Mouse (Mus musculus): Measurements from ENCODE around the gene Pdilt. TPM values are rescaled to one million over a fixed set of nuclear protein-coding genes. Genes with fewer than 3 reads are reported as not detected.
A peak's percentile ranks its signal among the peaks of the same experiment; 100 is the strongest.
"Not testable (repeated sequence)": the region's sequence is repeated elsewhere in the genome, so short reads cannot be mapped to it uniquely, and the experiment has no call there.

Gene Pdilt
- not detected for total RNA-seq (2021)

DNA sequence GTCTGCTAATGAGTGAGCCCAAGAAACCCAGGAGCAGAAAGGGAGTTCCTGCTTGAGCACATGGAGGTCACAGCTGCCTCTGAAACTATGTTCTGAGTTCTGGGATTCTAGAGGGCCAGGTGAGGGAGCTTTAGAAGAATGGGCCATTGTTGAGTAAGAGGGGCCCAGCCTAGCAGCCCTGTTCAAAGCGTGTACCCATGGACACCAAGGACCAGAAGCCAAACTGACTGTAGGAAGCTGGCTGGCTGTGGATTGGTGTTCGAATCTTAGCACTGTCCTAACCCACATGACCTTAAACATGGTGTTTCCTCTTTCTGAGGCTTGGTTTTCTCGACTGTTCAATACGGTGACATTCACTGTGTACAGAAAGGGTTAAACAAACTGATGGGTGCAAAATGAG, at the start of gene Pdilt:
Gene Pdilt, minus strand, starts transcription at position 101 of the 400 bp plus-strand sequence.
- intact Hi-C loops (cut with DNase I), result no loop called here
- no peak for DNase-seq (ENCODE audit: low spot score in 2 of 2)

DNA sequence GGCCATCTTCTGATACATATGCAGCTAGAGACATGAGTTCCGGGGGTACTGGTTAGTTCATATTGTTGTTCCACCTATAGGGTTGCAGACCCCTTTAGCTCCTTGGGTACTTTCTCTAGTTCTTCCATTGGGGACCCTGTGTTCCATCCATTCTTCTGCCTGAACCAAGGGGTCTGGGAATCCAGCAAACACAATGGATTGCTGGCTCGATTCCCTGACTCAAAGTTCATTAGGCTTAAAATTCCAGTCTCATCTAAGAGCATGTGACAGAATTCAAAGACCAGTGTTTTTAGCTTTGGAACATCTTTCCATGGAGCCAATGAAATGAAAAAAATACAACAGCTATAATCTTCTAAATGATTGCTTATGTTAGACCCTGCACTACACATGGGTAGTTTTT, 39.2 kb upstream of the Pdilt start:
- DNase-seq (ENCODE audit: low spot score in 2 of 2); intact Hi-C loops (cut with DNase I): not testable (repeated sequence)

DNA sequence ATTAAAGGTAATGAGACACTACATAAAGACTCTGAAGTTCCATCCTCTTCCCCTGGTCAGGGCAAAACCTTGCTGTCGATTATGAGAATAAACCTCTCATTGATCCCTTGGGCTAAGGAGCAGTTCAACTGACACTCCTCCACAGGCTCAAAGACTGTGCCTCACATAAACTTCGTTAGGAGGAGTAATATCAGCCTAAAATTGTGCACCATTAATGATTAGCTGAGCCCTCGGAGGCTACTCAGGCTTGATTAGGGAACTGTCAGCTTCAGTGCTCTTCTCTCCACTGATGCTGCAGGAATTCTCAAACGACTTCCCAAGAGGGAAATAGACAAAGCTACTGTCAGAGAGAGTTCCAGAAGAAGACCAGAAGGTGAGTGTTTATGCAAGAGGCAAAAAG, 38.2 kb upstream of the Pdilt start:
- intact Hi-C loops (cut with DNase I), result no loop called here

DNA sequence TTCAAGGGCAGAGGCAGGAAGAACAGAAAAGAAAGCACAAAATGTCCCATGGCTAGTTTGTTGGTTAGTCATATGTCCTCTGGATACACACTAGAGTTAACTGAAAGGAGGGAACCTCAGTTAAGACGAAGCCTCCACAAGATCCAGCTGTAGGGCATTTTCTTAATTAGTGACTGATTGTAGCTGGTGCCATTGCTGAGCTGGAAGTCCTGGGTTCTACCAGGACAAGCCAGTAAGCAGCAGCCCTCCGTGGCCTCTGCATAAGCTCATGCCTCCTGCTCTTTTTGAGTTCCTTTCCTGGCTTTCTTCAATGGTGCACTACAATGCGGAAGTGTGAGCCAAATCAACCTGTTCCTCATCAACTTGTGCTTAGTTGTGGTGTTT, 37.2 kb upstream of the Pdilt start:
- DNase-seq (ENCODE audit: low spot score in 2 of 2), result no peak
- intact Hi-C loops (cut with DNase I), result no loop called here

More for the DNA sequence above, 38.2 kb upstream of the Pdilt start:
- DNase-seq (ENCODE audit: low spot score in 2 of 2), result no peak

DNA sequence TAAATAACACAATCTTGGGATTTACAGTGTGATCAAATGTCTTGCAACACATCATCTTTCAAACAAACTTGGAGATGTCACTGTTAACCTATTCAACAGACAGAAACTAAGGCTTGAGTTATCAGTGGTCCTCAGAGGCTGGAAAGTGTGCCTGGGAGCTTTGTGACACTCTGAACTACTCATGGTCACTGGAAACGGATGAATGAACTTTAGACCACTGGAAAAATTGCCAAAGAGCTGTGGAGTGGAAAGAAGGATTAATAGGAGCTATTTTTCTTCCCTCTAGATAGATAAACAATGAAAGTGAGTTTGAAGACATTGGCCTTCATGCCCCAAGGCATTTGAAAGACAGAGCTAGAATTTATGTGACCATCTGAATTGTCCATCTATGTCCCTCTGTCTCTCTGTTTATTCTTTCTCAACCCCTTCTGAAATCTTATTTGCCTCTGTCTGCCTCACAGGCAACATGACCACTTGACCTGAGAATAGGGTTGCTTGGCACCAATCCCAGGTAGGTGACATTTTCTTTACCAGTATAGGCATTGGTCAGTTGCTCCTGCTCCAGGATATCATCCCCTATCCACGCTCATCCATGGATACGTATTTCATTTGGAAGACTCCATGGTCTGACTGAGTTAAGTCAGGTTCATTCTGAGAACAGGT, 36.6 kb upstream of the Pdilt start:
- no peak for DNase-seq (ENCODE audit: low spot score in 2 of 2)
- intact Hi-C loops (cut with DNase I), result no loop called here

DNA sequence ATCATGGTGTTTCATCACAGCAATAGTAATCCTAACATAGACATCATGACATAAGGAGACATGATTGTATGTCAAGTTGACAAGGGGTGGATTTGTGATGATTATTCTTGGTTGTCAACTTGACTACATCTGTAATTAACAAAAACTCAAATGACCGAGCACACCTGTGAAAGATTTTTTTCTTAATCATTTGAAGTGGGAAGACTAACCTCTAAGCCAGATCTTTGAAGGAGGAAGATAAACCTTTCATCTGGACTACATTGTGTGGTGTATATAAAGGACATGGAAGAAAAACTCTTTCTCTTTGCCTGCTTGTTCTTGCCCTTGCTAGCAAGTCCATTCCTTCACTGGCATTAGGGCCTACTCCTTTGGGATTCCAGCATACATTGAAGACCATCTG, 30.8 kb upstream of the Pdilt start, which contains the start of gene Acsm2:
Gene Acsm2, plus strand, starts transcription at position 301 of the 400 bp plus-strand sequence.
- intact Hi-C loops (cut with DNase I), result no loop called here

DNA sequence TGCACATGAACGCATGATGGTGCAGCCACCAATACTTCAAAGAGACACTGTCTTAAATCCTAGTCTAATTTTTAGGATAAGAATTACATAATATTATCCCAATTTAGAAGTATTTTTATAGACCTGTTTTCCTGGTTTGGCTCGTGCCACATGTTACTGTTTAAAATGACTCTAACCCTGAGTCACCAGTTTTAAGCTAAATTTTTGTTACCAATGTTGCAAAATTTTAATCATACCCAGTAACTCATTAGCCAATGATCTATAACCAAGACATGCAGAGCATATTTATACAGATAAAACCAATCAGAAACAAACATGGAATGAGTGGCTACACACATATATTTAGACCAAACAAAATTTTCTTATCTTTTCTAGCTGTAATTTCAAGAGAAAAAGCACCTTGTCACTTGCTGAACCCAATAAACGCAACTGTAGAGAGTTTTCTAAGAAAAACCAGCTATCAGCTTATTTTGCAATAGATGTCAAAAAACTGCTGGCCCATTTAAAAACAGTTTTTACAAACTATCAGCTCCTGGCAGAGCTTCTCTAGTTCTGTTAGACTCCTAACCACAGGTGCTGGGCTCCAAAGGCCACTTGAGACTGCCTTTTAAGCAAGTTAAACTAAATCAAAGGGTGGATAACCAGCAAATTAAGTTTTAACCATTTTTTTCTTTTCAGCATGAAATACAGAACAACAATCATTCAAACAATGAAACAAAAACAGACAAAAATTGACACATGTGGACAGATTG, 27.4 kb upstream of the Pdilt start:
- no peak for DNase-seq (ENCODE audit: low spot score in 2 of 2)
- intact Hi-C loops (cut with DNase I), result no loop called here

More for the DNA sequence above, 30.8 kb upstream of the Pdilt start, which contains the start of gene Acsm2:
- DNase-seq (ENCODE audit: low spot score in 2 of 2), result no peak

DNA sequence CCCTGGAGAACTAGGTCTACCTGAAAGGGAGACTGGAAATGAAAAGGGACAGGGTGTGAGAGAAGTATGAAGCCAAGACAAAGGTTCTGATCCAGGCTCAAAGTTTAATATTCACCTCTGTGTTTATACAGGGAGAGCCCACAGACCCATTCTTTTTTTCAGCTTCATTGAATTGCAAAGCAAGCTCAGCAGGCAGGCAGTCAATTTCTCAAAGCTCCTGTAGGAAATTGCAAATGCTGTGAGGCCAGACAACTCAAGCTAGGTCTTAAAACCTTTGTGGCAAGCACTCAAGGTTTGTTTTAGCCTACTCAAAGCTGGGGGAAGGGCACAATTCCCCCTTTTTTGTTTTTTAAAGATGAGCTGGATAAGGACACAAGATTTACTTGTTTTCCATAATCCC, 22.3 kb upstream of the Pdilt start:
- DNase-seq (ENCODE audit: low spot score in 2 of 2), result no peak
- intact Hi-C loops (cut with DNase I), result no loop called here

DNA sequence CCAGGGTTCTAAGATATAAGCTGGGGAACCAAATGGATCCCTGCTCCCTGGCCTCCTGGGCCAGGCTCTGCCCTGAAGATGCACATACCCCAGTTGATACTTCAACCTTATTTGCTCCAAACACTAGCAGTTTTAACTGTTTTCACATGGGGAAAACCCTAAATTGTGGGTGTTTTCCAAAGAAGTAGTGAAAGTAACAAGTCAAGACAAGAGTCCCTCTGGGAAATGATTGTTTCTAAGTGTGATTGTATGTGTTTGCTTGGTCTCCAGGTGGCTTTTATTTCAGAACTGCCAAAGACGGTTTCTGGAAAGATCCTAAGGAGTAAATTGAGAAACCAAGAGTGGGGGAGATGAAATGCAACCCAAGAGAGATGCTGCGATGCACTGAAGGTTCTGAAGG, 19.2 kb upstream of the Pdilt start:
- no peak for DNase-seq (ENCODE audit: low spot score in 2 of 2)
- intact Hi-C loops (cut with DNase I), result no loop called here

DNA sequence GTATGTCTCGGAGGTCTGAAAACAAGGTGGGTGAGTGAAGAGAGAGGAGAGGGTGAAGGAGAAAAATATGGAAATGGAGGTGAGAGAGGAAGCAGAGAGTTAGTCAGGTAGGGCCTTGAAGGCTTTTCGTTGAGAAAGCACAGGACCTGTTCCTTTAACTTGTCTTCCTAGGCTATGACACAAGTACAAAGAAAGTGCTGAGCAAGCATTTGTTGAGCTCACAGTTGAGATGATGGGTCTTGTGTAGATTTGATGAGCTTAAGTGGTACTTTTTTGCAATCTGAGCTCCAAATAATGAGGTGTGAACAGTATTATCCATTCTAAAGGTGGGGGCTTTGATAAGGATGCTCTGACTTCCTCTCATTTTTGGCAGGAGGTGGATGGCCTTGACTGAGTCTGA, 11.1 kb upstream of the Pdilt start:
- intact Hi-C loops (cut with DNase I), result no loop called here
- no peak for DNase-seq (ENCODE audit: low spot score in 2 of 2)

DNA sequence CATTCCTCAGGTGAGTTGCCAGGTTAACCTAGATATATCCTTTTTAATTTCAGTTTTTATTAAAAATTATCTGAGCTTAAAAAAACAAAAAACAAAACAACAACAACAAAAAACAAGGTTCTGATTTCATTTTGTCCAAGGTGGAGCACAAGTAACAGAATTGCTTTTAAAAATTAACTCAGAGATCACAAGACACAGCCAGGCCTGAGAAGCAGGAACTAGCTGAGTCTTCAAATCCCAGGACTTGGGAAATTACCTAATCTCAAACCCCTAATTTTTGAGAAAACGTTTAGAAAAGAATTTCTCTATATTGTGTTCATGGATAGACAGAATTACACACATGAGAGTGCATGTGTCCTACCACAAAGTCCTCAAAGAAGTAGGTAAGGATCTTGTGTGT, 9.6 kb upstream of the Pdilt start:
- intact Hi-C loops (cut with DNase I), result no loop called here
- no peak for DNase-seq (ENCODE audit: low spot score in 2 of 2)

DNA sequence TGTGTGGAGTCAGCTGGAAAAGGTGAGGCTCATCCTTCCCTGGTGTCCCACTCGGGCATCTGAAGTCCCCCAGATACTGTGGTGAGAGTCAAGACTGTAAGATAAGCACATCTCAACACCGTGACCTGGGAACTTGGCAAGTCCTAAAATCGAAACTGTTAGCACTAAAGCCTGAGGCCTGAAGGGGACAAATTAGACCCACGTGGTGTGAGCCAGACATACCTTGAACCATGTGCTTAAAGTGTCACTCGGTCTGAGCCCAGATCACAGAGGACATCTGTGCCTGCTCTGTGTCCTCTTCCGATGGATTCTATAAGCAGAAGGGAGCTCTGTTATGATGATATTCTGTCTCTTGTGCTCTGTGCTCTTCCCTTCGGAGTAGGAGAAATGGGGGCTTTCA, 5.3 kb upstream of the Pdilt start:
- intact Hi-C loops (cut with DNase I), result no loop called here

DNA sequence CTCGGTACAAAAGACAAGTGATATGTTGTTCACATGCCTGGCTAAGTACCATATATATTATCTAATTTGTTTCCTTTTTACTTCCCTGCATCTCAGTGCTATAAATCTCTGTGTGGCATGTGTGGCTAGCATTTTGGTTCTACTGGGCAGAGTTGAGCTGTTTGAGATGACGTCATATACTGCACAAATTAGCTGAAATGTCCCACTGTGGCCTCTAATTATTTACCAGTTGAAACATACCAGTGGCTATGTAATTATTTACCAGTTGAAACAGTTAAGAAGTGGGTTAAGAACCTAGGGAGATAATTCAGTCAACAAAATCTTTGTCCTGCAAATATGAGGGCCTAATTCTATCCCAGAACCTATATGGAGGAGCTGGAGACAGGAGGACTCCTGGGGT, 4.3 kb upstream of the Pdilt start:
- intact Hi-C loops (cut with DNase I), result no loop called here
- DNase-seq (ENCODE audit: low spot score in 2 of 2), result no peak

More for the DNA sequence above, 5.3 kb upstream of the Pdilt start:
- no peak for DNase-seq (ENCODE audit: low spot score in 2 of 2)

DNA sequence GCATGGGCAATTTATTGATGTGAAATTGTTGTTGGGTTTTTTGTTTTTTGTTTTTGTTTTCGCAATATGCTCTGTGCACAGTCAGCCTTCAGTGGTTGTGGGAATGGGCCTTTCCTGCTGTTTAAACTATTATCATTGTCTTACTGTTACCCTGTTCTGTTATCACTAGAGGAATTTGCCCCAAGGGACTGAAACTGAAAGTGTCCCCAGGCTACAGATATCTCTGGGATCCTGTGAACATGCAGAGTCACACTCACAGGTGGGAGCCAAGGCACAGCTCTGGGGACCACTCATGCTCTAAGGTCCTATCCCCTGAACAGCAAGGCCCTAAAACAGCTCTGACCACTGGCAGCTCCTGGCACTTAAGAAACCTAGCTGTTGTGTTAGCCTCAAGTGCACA, 3.8 kb upstream of the Pdilt start:
- no peak for DNase-seq (ENCODE audit: low spot score in 2 of 2)
- intact Hi-C loops (cut with DNase I), result no loop called here

DNA sequence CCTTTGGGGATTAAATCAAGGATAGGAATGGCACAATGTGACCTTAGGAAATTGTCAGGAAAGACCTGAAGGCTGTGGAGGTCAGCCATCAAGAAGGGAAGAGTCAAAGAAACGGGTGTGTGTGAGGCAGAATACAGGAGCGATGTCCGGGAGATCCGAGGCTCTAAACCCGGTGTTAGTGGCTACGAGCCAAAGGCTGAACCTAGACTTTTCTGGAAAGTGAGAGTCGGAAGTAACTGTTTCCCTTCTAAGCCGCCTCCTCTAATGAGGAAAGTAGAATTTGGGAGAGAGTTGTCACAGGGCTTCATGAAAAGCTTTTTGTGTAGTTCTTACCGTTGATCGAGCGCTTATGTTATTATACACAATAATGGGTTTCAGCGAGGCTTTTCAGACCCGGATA, 3.2 kb upstream of the Pdilt start:
- no peak for DNase-seq (ENCODE audit: low spot score in 2 of 2)
- intact Hi-C loops (cut with DNase I), result no loop called here

DNA sequence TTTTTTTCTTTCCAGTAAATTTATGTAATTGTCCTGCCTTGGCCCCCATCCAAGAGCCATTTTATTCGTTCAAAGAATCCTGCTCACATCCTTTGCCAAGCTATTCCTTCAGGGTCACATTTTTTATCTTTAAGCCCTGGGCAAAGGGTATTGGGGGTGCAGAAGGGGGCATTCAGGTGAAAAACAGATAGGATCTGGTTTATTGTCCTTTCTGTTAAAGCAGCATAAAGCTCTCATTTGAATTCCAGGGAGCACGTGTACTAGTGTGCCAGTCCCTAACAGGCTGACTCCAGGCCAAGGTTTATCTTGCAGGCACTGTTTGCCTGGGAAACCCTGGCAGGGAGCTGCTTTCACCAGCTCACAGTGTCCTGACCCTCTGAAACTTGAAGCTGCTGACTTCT, 2.6 kb upstream of the Pdilt start:
- peak in 1 of 2 experiments; percentile 4 for DNase-seq (ENCODE audit: low spot score in 2 of 2)
- intact Hi-C loops (cut with DNase I), result no loop called here

DNA sequence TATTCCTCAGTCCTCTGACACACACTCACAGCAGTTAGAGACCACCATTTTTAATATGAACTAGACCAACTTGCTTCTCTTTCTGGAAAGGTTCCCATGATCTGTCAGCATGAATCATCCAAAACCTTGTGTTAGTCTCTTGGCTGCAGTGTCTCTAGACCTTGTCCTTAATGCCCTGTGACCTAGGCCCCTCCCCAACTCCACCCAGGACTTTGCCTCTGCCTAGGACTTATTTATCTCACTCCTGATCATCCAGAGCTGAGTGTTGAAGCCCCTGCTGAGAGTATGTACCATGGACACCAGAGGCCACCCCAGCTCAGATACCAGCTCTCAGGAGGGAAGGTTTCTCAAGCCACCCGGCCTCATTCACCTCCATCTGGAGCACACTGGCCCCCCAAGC, 904 bp downstream of the Pdilt start:
- intact Hi-C loops (cut with DNase I), result no loop called here
- DNase-seq (ENCODE audit: low spot score in 2 of 2), result no peak

DNA sequence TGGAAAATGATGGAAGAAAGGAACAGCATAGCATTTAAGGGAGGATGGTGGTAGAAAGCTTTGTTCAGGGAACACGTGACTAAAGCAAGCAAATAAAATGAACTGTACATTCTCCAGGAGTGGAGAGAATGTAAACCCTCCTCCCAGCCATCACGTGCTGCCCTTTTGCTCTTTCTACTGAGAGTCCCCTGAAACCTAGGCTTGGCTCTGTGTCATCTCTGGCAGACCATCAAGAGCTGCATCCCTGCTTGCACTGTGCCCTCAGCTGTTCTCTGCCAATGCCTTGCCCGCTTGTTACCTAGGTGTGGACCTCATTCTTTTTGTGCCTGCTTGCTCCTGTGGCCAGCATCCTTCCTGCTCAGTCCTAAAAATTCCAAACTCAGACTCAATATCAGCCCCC, 1.5 kb downstream of the Pdilt start:
- DNase-seq (ENCODE audit: low spot score in 2 of 2), result no peak
- intact Hi-C loops (cut with DNase I), result no loop called here

DNA sequence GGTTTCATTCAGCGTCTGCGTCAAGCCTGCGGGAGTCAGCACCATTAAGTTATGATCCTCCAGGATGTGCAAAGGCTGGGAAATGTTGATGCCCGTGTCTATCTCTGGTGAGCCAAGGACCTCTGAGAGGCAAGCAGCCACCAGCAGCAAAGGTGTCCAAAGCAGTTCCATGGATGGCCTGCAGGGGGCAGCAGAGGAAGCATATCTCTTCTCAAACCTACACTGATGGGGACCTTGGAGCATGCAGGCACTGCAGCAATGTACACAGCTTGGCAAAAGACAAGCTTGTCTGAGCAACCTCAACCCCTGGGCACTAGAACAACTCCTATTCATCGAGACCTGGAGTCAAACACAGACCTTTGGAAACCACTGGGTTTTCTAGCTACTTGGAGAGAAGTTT, 3.6 kb downstream of the Pdilt start:
- intact Hi-C loops (cut with DNase I), result loop anchor here (5.0 to 10.0 kb wide), 5 partner anchors 67 to 808 kb away; partner anchors contain the start of gene Abca15
- peak; percentile 80 to 87 for DNase-seq (ENCODE audit: low spot score in 2 of 2)

DNA sequence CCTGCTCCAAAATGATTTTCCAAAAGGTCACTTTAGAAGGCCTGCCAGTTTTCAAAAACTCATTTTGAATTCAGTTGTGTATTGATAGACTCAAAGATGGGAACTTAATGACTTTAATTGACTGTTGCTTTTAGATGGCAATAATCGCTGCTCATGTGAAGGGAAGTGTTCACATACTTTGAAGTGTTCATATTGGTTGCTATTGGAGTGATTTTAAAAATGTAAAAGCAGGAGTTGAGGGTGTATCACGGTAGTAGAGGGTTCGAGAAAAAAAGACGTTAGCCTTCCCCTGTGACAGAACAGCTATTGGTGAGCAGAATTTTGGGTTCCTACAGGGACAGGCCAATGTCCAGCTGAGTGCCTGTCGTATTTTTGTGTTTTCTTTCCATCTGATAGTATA, 4.1 kb downstream of the Pdilt start, which contains the start of gene Acsm5:
Gene Acsm5, plus strand, starts transcription at position 301 of the 400 bp plus-strand sequence.
- DNase-seq (ENCODE audit: low spot score in 2 of 2), result no peak
- intact Hi-C loops (cut with DNase I), result loop anchor here (5.0 to 10.0 kb wide), 5 partner anchors 67 to 808 kb away; partner anchors contain the start of gene Abca15

DNA sequence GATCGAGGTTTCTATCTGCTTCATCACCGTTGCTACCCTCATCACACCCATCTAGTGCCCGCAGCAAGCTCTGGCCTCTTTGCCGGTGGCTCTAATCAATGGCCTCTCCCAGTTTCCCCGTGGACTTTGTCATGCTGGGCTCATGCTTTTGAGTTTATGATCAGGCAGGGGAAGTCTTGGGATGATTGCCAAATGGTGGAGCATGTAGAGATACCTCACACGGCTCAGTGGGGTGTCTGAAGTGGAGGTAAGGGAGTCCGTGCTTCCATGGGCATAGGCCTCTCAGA, 7.1 kb downstream of the Pdilt start:
- DNase-seq (ENCODE audit: low spot score in 2 of 2), result no peak
- intact Hi-C loops (cut with DNase I), result loop anchor here (5.0 to 10.0 kb wide), 5 partner anchors 64 to 811 kb away; partner anchors contain the start of gene Abca15
